Mouse (Mus musculus): ENCODE measurements at regions not wholly inside any gene's neighbourhood (a gene's known extent, or its start where the extent isn't known, plus 50 kb on each side); places are given as distances from the start of the nearest gene placed in this dataset.

- TF ChIP-seq CTCF (IDR thresholded peaks at IDR 0.05) (no peak), EP300 (IDR thresholded peaks at IDR 0.05; ENCODE audit: insufficient read depth, low read depth, low read length) (no peak), POLR2A (IDR thresholded peaks at IDR 0.05; ENCODE audit: insufficient read depth, low read depth, low read length) (no peak)
Observed at GRCm38 (mm10) chr3:61308764-61309163, 52.7 kb upstream of the Rap2b start.

Data from heart, adult 2 months (tissue).